Mouse (Mus musculus) forebrain, embryonic 10.5 days (tissue): ENCODE measurements around the gene Cmc1. TPM values are rescaled to one million over a fixed set of nuclear protein-coding genes. Genes with fewer than 3 reads are reported as not detected.
"Not testable (repeated sequence)": the region's sequence is repeated elsewhere in the genome, so short reads cannot be mapped to it uniquely, and the experiment has no call there.

Experiments used
- DNase-seq: peaks from one replicate; pipeline ENCODE4 v3.0.0-alpha.2; 2017; ENCODE audit warnings: low spot score; ENCODE audit errors: extremely low spot score
- H3K27ac ChIP-seq: fragments of 300-500 bp; sonication (generic); 2 replicates; pipeline ENCODE4 v1.5.1; 2016; ENCODE audit warnings: mild to moderate bottlenecking
- H3K27me3 ChIP-seq: fragments of 300-500 bp; sonication (generic); 2 replicates; pipeline ENCODE4 v1.6.1; 2016; ENCODE audit warnings: mild to moderate bottlenecking; ENCODE audit not compliant: poor library complexity, severe bottlenecking
- H3K36me3 ChIP-seq: fragments of 300-500 bp; sonication (generic); replicated peaks from 2 replicates; pipeline ENCODE4 v1.6.1; 2016; ENCODE audit warnings: mild to moderate bottlenecking, moderate library complexity
- H3K4me1 ChIP-seq: fragments of 300-500 bp; sonication (generic); 2 replicates; pipeline ENCODE4 v1.6.1; 2016
- H3K4me3 ChIP-seq: fragments of 300-500 bp; sonication (generic); 2 replicates; pipeline ENCODE4 v1.5.1; 2016; ENCODE audit warnings: mild to moderate bottlenecking, moderate library complexity
- H3K9me3 ChIP-seq: fragments of 300-500 bp; sonication (generic); 2 replicates; pipeline ENCODE4 v1.6.1; 2016; ENCODE audit warnings: mild to moderate bottlenecking, moderate library complexity
- WGBS: fragments of 180-500 bp; shearing (Covaris S2); methylation state at CpG from one replicate; pipeline ENCODE4 v1.1.7; 2016; 5-methylcytosine and 5-hydroxymethylcytosine counted together
- polyA plus RNA-seq: library from polyadenylated mRNA; unstranded; fragments of >200 nt; fragmentation: Nextera tagmentation; extraction: Ambion mirVana; gene quantifications from 2 replicates; pipeline ENCODE4 v1.2.1, GENCODE M21; 2016

Gene Cmc1
- polyA plus RNA-seq, 1 experiment from 2014 or later = 32.1 TPM

GRCm38 (mm10) chr9:118168544-118168943, 18.6 kb upstream of the Cmc1 start:
- Histone ChIP-seq H3K27me3 (no peaks in the 10 kb centered on the region), H3K4me1 (peaks cover 4% of the 10 kb centered on the region; the same call in 1 of the 2 replicates), H3K27ac (no peak overlapping the region), H3K9me3 (peaks cover 4% of the 10 kb centered on the region; the same call in 1 of the 2 replicates), H3K36me3 (no peaks in the 10 kb centered on the region), H3K4me3 (no peak overlapping the region)
- 57% methylated on average over 5 of the region's 5 CpGs for WGBS
- no peak for DNase-seq

GRCm38 (mm10) chr9:118167606-118168005, 17.6 kb upstream of the Cmc1 start:
- H3K4me3 ChIP-seq = no peak overlapping the region
- H3K27ac ChIP-seq = no peak overlapping the region
- H3K27me3 ChIP-seq = no peaks in the 10 kb centered on the region
- H3K9me3 ChIP-seq = no peaks in the 10 kb centered on the region
- no peaks in the 10 kb centered on the region for H3K36me3 ChIP-seq
- WGBS = 94% methylated on average over 6 of the region's 6 CpGs
- no peak for DNase-seq
- peaks cover 4% of the 10 kb centered on the region; the same call in 1 of the 2 replicates for H3K4me1 ChIP-seq

GRCm38 (mm10) chr9:118161536-118161935, 11.6 kb upstream of the Cmc1 start:
- 92% methylated on average over 6 of the region's 6 CpGs for WGBS
- no peak for DNase-seq
- Histone ChIP-seq H3K4me1 (no peaks in the 10 kb centered on the region), H3K27me3 (no peaks in the 10 kb centered on the region), H3K4me3 (no peak overlapping the region), H3K9me3 (no peaks in the 10 kb centered on the region), H3K27ac (no peak overlapping the region), H3K36me3 (no peaks in the 10 kb centered on the region)

- no peak overlapping the region for H3K4me3 ChIP-seq
- no peaks in the 10 kb centered on the region for H3K27me3 ChIP-seq
- no peaks in the 10 kb centered on the region for H3K36me3 ChIP-seq
- WGBS = 87% methylated on average over 3 of the region's 3 CpGs
- no peak overlapping the region for H3K27ac ChIP-seq
- no peak for DNase-seq
- no peaks in the 10 kb centered on the region for H3K9me3 ChIP-seq
- H3K4me1 ChIP-seq = no peaks in the 10 kb centered on the region
Measured at GRCm38 (mm10) chr9:118159936-118160335, 10.0 kb upstream of the Cmc1 start.

- no peaks in the 10 kb centered on the region for H3K9me3 ChIP-seq
- no peaks in the 10 kb centered on the region for H3K36me3 ChIP-seq
- H3K27ac ChIP-seq = no peak overlapping the region
- DNase-seq = no peak
- no peaks in the 10 kb centered on the region for H3K4me1 ChIP-seq
- WGBS = 94% methylated on average over 4 of the region's 4 CpGs
- H3K4me3 ChIP-seq = no peak overlapping the region
- no peaks in the 10 kb centered on the region for H3K27me3 ChIP-seq
Measured at GRCm38 (mm10) chr9:118158201-118158600, 8.2 kb upstream of the Cmc1 start.

GRCm38 (mm10) chr9:118157234-118157633, 7.3 kb upstream of the Cmc1 start:
- Histone ChIP-seq H3K4me1 (no peaks in the 10 kb centered on the region), H3K27me3 (no peaks in the 10 kb centered on the region), H3K9me3 (no peaks in the 10 kb centered on the region), H3K36me3 (no peaks in the 10 kb centered on the region), H3K27ac (no peak overlapping the region), H3K4me3 (no peak overlapping the region)
- no peak for DNase-seq
- 93% methylated on average over 3 of the region's 3 CpGs for WGBS

GRCm38 (mm10) chr9:118154666-118155065, 4.7 kb upstream of the Cmc1 start:
- DNase-seq = no peak
- H3K9me3 ChIP-seq = peaks cover 4% of the 10 kb centered on the region; the same call in 1 of the 2 replicates
- peaks cover 9% of the 10 kb centered on the region for H3K27me3 ChIP-seq
- peaks cover 11% of the 10 kb centered on the region; the same call in 1 of the 2 replicates for H3K4me1 ChIP-seq
- H3K4me3 ChIP-seq = no peak overlapping the region
- WGBS = 84% methylated on average over 5 of the region's 5 CpGs
- H3K27ac ChIP-seq = no peak overlapping the region
- no peaks in the 10 kb centered on the region for H3K36me3 ChIP-seq

- Histone ChIP-seq H3K4me1 (peaks cover 22% of the 10 kb centered on the region), H3K27me3 (peaks cover 9% of the 10 kb centered on the region), H3K27ac (no peak overlapping the region), H3K4me3 (no peak overlapping the region), H3K36me3 (no peaks in the 10 kb centered on the region), H3K9me3 (peaks cover 4% of the 10 kb centered on the region; the same call in 1 of the 2 replicates)
- DNase-seq = no peak
- WGBS = 97% methylated on average over 1 of the region's 1 CpGs
Measured at GRCm38 (mm10) chr9:118151221-118151507, 1.2 kb upstream of the Cmc1 start.

- Histone ChIP-seq H3K36me3 (no peaks in the 10 kb centered on the region), H3K4me3 (peak overlapping the region; percentile 81), H3K9me3 (peaks cover 4% of the 10 kb centered on the region; the same call in 1 of the 2 replicates), H3K27me3 (peaks cover 9% of the 10 kb centered on the region), H3K4me1 (peaks cover 22% of the 10 kb centered on the region), H3K27ac (peak overlapping the region; percentile 95)
- DNase-seq = no peak
- 86% methylated on average over 20 of the region's 20 CpGs for WGBS
Measured at GRCm38 (mm10) chr9:118150429-118151220, 648 bp upstream of the Cmc1 start.

GRCm38 (mm10) chr9:118140356-118140755, 9.6 kb downstream of the Cmc1 start:
- DNase-seq, H3K27me3 ChIP-seq, H3K9me3 ChIP-seq, H3K4me3 ChIP-seq, H3K4me1 ChIP-seq, H3K27ac ChIP-seq: not testable (repeated sequence)
- WGBS = 96% methylated on average over 3 of the region's 3 CpGs
- peaks cover 20% of the 10 kb centered on the region for H3K36me3 ChIP-seq

GRCm38 (mm10) chr9:118110360-118110710, 39.6 kb downstream of the Cmc1 start:
- H3K27ac ChIP-seq = no peak overlapping the region
- 84% methylated on average over 2 of the region's 2 CpGs for WGBS
- peaks cover 26% of the 10 kb centered on the region for H3K27me3 ChIP-seq
- peaks cover 26% of the 10 kb centered on the region for H3K4me1 ChIP-seq
- DNase-seq = no peak
- no peak overlapping the region for H3K4me3 ChIP-seq
- H3K36me3 ChIP-seq = peaks cover 2% of the 10 kb centered on the region
- no peaks in the 10 kb centered on the region for H3K9me3 ChIP-seq

GRCm38 (mm10) chr9:118109697-118110359, 40.1 kb downstream of the Cmc1 start:
- Histone ChIP-seq H3K4me3 (no peak overlapping the region), H3K9me3 (no peaks in the 10 kb centered on the region), H3K4me1 (peaks cover 26% of the 10 kb centered on the region), H3K27ac (no peak overlapping the region), H3K27me3 (peaks cover 26% of the 10 kb centered on the region), H3K36me3 (peaks cover 2% of the 10 kb centered on the region)
- 89% methylated on average over 7 of the region's 7 CpGs for WGBS
- no peak for DNase-seq

- peaks cover 26% of the 10 kb centered on the region for H3K4me1 ChIP-seq
- no peak overlapping the region for H3K27ac ChIP-seq
- H3K4me3 ChIP-seq = no peak overlapping the region
- no peak for DNase-seq
- H3K27me3 ChIP-seq = peaks cover 26% of the 10 kb centered on the region
- WGBS = 46% methylated on average over 4 of the region's 4 CpGs
- H3K9me3 ChIP-seq = no peaks in the 10 kb centered on the region
- no peaks in the 10 kb centered on the region; the same call in 1 of the 2 replicates for H3K36me3 ChIP-seq
Measured at GRCm38 (mm10) chr9:118108527-118109011, 41.4 kb downstream of the Cmc1 start.
